Mouse (Mus musculus): Measurements from ENCODE around the gene Ascl3. TPM values are rescaled to one million over a fixed set of nuclear protein-coding genes. Genes with fewer than 3 reads are reported as not detected.

Gene Ascl3
- 0.24 TPM in 1 of 2 replicates, not detected in the other for polyA plus RNA-seq (2015; fragmentation: Nextera tagmentation; extraction: Ambion mirVana)

- 90% methylated on average over 5 of the region's 5 CpGs for WGBS
- Histone ChIP-seq H3K4me3 (replicated peaks) (no peak within 1 kb of the TSS), H3K36me3 (peaks cover 10% of the 10 kb centered on the region), H3K9me3 (replicated peaks) (no peaks in the 10 kb centered on the region), H3K4me1 (peaks cover 13% of the 10 kb centered on the region), H3K9ac (no peak within 1 kb of the TSS), H3K27ac (0 out of 2 replicates have a peak within 1 kb of the TSS, but pooled peaks have one; percentile 32), H3K4me2 (no peak within 1 kb of the TSS), H3K27me3 (no peaks in the 10 kb centered on the region)
- ATAC-seq (replicated peaks; ENCODE audit: low FRiP score) = no peak
These were observed at the start of gene Ascl3 for GRCm38 (mm10) chr7:109731626-109732025. Gene Ascl3, minus strand, starts transcription at chr7:109731726.

- H3K36me3 ChIP-seq = no peaks in the 10 kb centered on the region
- H3K4me2 ChIP-seq = peak overlapping the region; percentile 79
- H3K9ac ChIP-seq = peak overlapping the region; percentile 33
- peak overlapping the region; percentile 45 for H3K4me3 ChIP-seq (replicated peaks)
- no peaks in the 10 kb centered on the region for H3K9me3 ChIP-seq (replicated peaks)
- peak; percentile 70 for ATAC-seq (replicated peaks; ENCODE audit: low FRiP score)
- H3K4me1 ChIP-seq = peaks cover 16% of the 10 kb centered on the region
- peaks cover 69% of the 10 kb centered on the region for H3K27me3 ChIP-seq
- 1% methylated on average over 24 of the region's 24 CpGs for WGBS
- H3K27ac ChIP-seq = no peak overlapping the region
These were observed 49.6 kb upstream of the Ascl3 start for GRCm38 (mm10) chr7:109781087-109781469.

- Histone ChIP-seq H3K4me1 (no peaks in the 10 kb centered on the region), H3K9ac (no peak overlapping the region), H3K4me2 (no peak overlapping the region), H3K9me3 (replicated peaks) (no peaks in the 10 kb centered on the region), H3K4me3 (replicated peaks) (no peak overlapping the region), H3K27me3 (peaks cover under 1% of the 10 kb centered on the region; the same call in 1 of the 2 replicates), H3K36me3 (no peaks in the 10 kb centered on the region), H3K27ac (no peak overlapping the region)
- ATAC-seq (replicated peaks; ENCODE audit: low FRiP score) = no peak
These were observed 40.7 kb upstream of the Ascl3 start for GRCm38 (mm10) chr7:109772251-109772650.

- Histone ChIP-seq H3K4me3 (replicated peaks) (no peak overlapping the region), H3K9me3 (replicated peaks) (no peaks in the 10 kb centered on the region), H3K9ac (no peak overlapping the region), H3K4me1 (no peaks in the 10 kb centered on the region), H3K4me2 (no peak overlapping the region), H3K27ac (no peak overlapping the region), H3K27me3 (no peaks in the 10 kb centered on the region), H3K36me3 (no peaks in the 10 kb centered on the region)
- ATAC-seq (replicated peaks; ENCODE audit: low FRiP score) = no peak
- WGBS = 52% methylated on average over 2 of the region's 2 CpGs
These were observed 37.3 kb upstream of the Ascl3 start for GRCm38 (mm10) chr7:109768699-109769383.

- Histone ChIP-seq H3K9ac (no peak overlapping the region), H3K4me3 (replicated peaks) (no peak overlapping the region), H3K4me1 (no peaks in the 10 kb centered on the region), H3K4me2 (no peak overlapping the region), H3K36me3 (no peaks in the 10 kb centered on the region), H3K27me3 (no peaks in the 10 kb centered on the region), H3K9me3 (replicated peaks) (no peaks in the 10 kb centered on the region), H3K27ac (no peak overlapping the region)
- ATAC-seq (replicated peaks; ENCODE audit: low FRiP score) = no peak
- WGBS = 82% methylated on average over 7 of the region's 7 CpGs
These were observed 36.2 kb upstream of the Ascl3 start for GRCm38 (mm10) chr7:109767575-109768350.

DNA sequence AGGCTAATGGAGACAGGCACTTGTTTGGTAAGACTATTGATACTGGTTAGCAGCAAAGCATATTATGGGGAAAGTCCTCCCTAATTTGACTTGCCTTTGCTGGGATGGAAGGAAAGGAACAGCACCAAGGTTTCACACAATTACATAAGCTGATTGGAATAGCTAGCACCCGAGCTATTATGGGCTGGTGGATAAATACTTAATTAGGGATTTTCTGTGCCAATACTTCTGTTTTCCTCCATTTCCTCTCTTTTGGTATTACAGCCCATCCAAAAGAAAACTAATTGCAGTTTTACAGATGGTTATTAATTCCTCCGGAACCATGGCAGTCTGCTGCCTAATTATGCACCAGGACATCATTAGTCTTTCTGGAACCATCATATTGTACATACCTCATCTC lies 32.5 kb upstream of the Ascl3 start:
- Histone ChIP-seq H3K9me3 (replicated peaks) (no peaks in the 10 kb centered on the region), H3K4me3 (replicated peaks) (no peak overlapping the region), H3K27ac (no peak overlapping the region), H3K36me3 (no peaks in the 10 kb centered on the region), H3K9ac (no peak overlapping the region), H3K4me2 (no peak overlapping the region), H3K4me1 (no peaks in the 10 kb centered on the region), H3K27me3 (no peaks in the 10 kb centered on the region)
- ATAC-seq (replicated peaks; ENCODE audit: low FRiP score) = no peak
- 78% methylated on average over 2 of the region's 2 CpGs for WGBS

DNA sequence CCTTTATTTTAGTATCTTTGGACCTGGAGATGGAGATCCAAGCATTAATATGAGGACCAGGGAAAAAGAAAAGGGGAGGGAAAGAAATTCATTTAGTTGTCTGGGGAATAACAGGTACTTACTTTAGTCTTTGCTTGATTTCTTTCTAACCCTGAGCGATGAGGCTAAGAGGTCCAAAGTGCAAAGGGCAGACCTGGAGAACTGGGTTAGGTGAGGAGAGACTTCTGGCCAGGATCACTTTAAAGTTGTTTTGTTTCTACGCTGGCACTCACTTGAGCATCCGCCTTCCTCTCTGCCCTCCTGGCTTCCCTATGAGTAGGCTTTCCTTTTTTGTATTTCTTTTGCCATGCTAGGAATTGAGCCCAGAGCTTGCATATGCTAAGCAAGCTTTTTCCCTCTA lies 24.8 kb upstream of the Ascl3 start:
- peaks cover 17% of the 10 kb centered on the region for H3K4me1 ChIP-seq
- ATAC-seq (replicated peaks; ENCODE audit: low FRiP score) = no peak
- no peak overlapping the region for H3K4me2 ChIP-seq
- no peaks in the 10 kb centered on the region for H3K27me3 ChIP-seq
- H3K4me3 ChIP-seq (replicated peaks) = no peak overlapping the region
- WGBS = 82% methylated on average over 3 of the region's 3 CpGs
- H3K9ac ChIP-seq = no peak overlapping the region
- no peaks in the 10 kb centered on the region for H3K36me3 ChIP-seq
- no peak overlapping the region for H3K27ac ChIP-seq
- H3K9me3 ChIP-seq (replicated peaks) = no peaks in the 10 kb centered on the region

DNA sequence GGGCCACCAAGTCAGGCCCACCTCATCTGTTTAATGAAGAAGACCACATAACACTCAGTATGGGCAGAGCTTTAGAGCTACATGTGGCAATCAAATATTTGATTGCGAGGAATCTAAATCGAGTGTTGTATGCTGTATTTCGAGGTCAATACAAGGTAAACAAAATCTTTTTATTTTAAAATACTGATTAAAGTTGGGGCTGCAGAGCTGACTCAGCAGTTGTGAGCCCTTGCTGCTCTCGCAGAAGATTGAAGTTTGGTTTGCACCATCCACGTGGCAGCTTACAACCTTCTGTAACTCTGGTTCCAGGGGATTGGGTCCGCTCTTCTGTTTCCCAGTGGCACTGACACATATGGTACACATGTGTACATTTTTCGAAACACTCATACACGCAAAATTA lies 22.5 kb upstream of the Ascl3 start:
- H3K4me3 ChIP-seq (replicated peaks) = no peak overlapping the region
- no peak overlapping the region for H3K4me2 ChIP-seq
- no peak for ATAC-seq (replicated peaks; ENCODE audit: low FRiP score)
- H3K27me3 ChIP-seq = no peaks in the 10 kb centered on the region
- WGBS = 89% methylated on average over 8 of the region's 8 CpGs
- H3K27ac ChIP-seq = no peak overlapping the region
- no peaks in the 10 kb centered on the region for H3K9me3 ChIP-seq (replicated peaks)
- no peaks in the 10 kb centered on the region for H3K36me3 ChIP-seq
- no peak overlapping the region for H3K9ac ChIP-seq
- peaks cover 18% of the 10 kb centered on the region for H3K4me1 ChIP-seq

- peak; percentile 94 for ATAC-seq (replicated peaks; ENCODE audit: low FRiP score)
- under 1% methylated on average over 74 of the region's 74 CpGs for WGBS
- Histone ChIP-seq H3K9me3 (replicated peaks) (no peaks in the 10 kb centered on the region), H3K27me3 (no peaks in the 10 kb centered on the region), H3K9ac (peak within 1 kb of the TSS; percentile 71), H3K36me3 (0 out of 2 replicates have a peak, but pooled peaks cover 2% of the 10 kb centered on the region), H3K4me2 (peak within 1 kb of the TSS; percentile 79), H3K4me1 (peaks cover 18% of the 10 kb centered on the region), H3K27ac (peak within 1 kb of the TSS; percentile 78), H3K4me3 (replicated peaks) (peak within 1 kb of the TSS; percentile 68)
These were observed 20.7 kb upstream of the Ascl3 start, which contains the start of gene Tmem9b for GRCm38 (mm10) chr7:109752008-109752925. Gene Tmem9b, minus strand, starts transcription at chr7:109752875.

- H3K27ac ChIP-seq = peak overlapping the region; percentile 78
- 0 out of 2 replicates have a peak, but pooled peaks cover 3% of the 10 kb centered on the region for H3K36me3 ChIP-seq
- WGBS = 5% methylated on average over 13 of the region's 13 CpGs
- no peaks in the 10 kb centered on the region for H3K9me3 ChIP-seq (replicated peaks)
- ATAC-seq (replicated peaks; ENCODE audit: low FRiP score) = 0 out of 2 replicates have a peak, but pooled peaks have one; percentile 7
- peak overlapping the region; percentile 71 for H3K9ac ChIP-seq
- H3K4me1 ChIP-seq = peaks cover 18% of the 10 kb centered on the region
- peak overlapping the region; percentile 68 for H3K4me3 ChIP-seq (replicated peaks)
- peak overlapping the region; percentile 79 for H3K4me2 ChIP-seq
- H3K27me3 ChIP-seq = no peaks in the 10 kb centered on the region
These were observed 20.0 kb upstream of the Ascl3 start for GRCm38 (mm10) chr7:109751427-109752007.

- H3K9me3 ChIP-seq (replicated peaks) = no peaks in the 10 kb centered on the region
- H3K9ac ChIP-seq = no peak overlapping the region
- no peak overlapping the region for H3K4me3 ChIP-seq (replicated peaks)
- WGBS = 50% methylated on average over 1 of the region's 1 CpGs
- peaks cover 29% of the 10 kb centered on the region for H3K36me3 ChIP-seq
- ATAC-seq (replicated peaks; ENCODE audit: low FRiP score) = no peak
- H3K4me1 ChIP-seq = peaks cover 10% of the 10 kb centered on the region
- no peaks in the 10 kb centered on the region for H3K27me3 ChIP-seq
- H3K27ac ChIP-seq = no peak overlapping the region
- H3K4me2 ChIP-seq = no peak overlapping the region
These were observed 16.2 kb upstream of the Ascl3 start for GRCm38 (mm10) chr7:109747747-109748146.
